Mouse (Mus musculus) liver, embryonic 15.5 days (tissue): ENCODE results near the gene Med16. TPM values are rescaled to one million over a fixed set of nuclear protein-coding genes. Genes with fewer than 3 reads are reported as not detected.

Source experiments
- ATAC-seq: fragments of 200-750 bp; cut with Nextera tagmentation; 2 replicates; pipeline ENCODE4 v1.8.0; 2017; ENCODE audit warnings: moderate number of reproducible peaks, mild to moderate bottlenecking, moderate library complexity; ENCODE audit not compliant: insufficient read depth
- H3K27ac ChIP-seq: fragments of 300-500 bp; sonication (generic); replicated peaks from 2 replicates; pipeline ENCODE4 v1.5.1; 2015; ENCODE audit warnings: mild to moderate bottlenecking, inconsistent platforms
- H3K27me3 ChIP-seq: fragments of 300-500 bp; sonication (generic); 2 replicates; pipeline ENCODE4 v1.6.1; 2015; ENCODE audit warnings: mild to moderate bottlenecking, inconsistent platforms
- H3K36me3 ChIP-seq: fragments of 300-500 bp; sonication (generic); replicated peaks from 2 replicates; pipeline ENCODE4 v1.6.1; 2015; ENCODE audit warnings: moderate library complexity, mild to moderate bottlenecking, inconsistent platforms
- H3K4me1 ChIP-seq: fragments of 300-500 bp; sonication (generic); replicated peaks from 2 replicates; pipeline ENCODE4 v1.6.1; 2015; ENCODE audit warnings: inconsistent platforms
- H3K4me2 ChIP-seq: fragments of 300-500 bp; sonication (generic); 2 replicates; pipeline ENCODE4 v1.6.1; 2015; ENCODE audit warnings: moderate library complexity, mild to moderate bottlenecking, inconsistent platforms
- H3K4me3 ChIP-seq: fragments of 300-500 bp; sonication (generic); replicated peaks from 2 replicates; pipeline ENCODE4 v1.5.1; 2015; ENCODE audit warnings: mild to moderate bottlenecking, inconsistent platforms
- H3K9ac ChIP-seq: fragments of 300-500 bp; sonication (generic); 2 replicates; pipeline ENCODE4 v1.6.1; 2015; ENCODE audit warnings: moderate library complexity, mild to moderate bottlenecking, inconsistent platforms
- H3K9me3 ChIP-seq: fragments of 300-500 bp; sonication (generic); replicated peaks from 2 replicates; pipeline ENCODE4 v1.6.1; 2016; ENCODE audit warnings: inconsistent platforms
- WGBS: fragments of 180-500 bp; shearing (Covaris S2); methylation state at CpG from one replicate; pipeline ENCODE4 v1.1.7; 2015; ENCODE audit warnings: mixed read lengths; ENCODE audit not compliant: insufficient replicate concordance; 5-methylcytosine and 5-hydroxymethylcytosine counted together
- polyA plus RNA-seq: library from polyadenylated mRNA; unstranded; fragments of >200 nt; fragmentation: Nextera tagmentation; extraction: Ambion mirVana; gene quantifications from 2 replicates; pipeline ENCODE4 v1.2.1, GENCODE M21; 2015

Gene Med16
- polyA plus RNA-seq, 1 experiment from 2014 or later = 16.4 TPM

- Histone ChIP-seq H3K27me3 (peaks cover 34% of the 10 kb centered on the region), H3K36me3 (no peaks in the 10 kb centered on the region; the same call in 1 of the 2 replicates), H3K9me3 (no peaks in the 10 kb centered on the region), H3K4me2 (peak overlapping the region; percentile 98), H3K9ac (0 out of 2 replicates have a peak overlapping the region, but pooled peaks have one; percentile 74), H3K4me1 (peaks cover 71% of the 10 kb centered on the region), H3K4me3 (peak overlapping the region; percentile 83), H3K27ac (peak overlapping the region; percentile 85)
- peak; percentile 13; the same call in 1 of the 2 replicates for ATAC-seq
- WGBS = 14% methylated on average over 29 of the region's 29 CpGs
Observed at GRCm38 (mm10) chr10:79924998-79925784, 16.5 kb upstream of the Med16 start.

- Histone ChIP-seq H3K4me3 (peak overlapping the region; percentile 12; the same call in 1 of the 2 replicates), H3K36me3 (no peaks in the 10 kb centered on the region), H3K27ac (no peak overlapping the region), H3K4me2 (peak overlapping the region; percentile 41), H3K4me1 (peaks cover 72% of the 10 kb centered on the region), H3K27me3 (peaks cover 67% of the 10 kb centered on the region), H3K9ac (no peak overlapping the region), H3K9me3 (no peaks in the 10 kb centered on the region)
- 6% methylated on average over 34 of the region's 34 CpGs for WGBS
- no peak for ATAC-seq
Observed at GRCm38 (mm10) chr10:79921572-79921971, 12.8 kb upstream of the Med16 start.

GRCm38 (mm10) chr10:79920958-79921535 lies 12.3 kb upstream of the Med16 start, which contains the start of gene R3hdm4:
R3hdm4 (minus strand) TSS chr10:79921208.
- H3K9ac ChIP-seq = no peak within 1 kb of the TSS
- H3K4me3 ChIP-seq = peak within 1 kb of the TSS; percentile 12; the same call in 1 of the 2 replicates
- 5% methylated on average over 41 of the region's 41 CpGs for whole genome bisulfite sequencing
- peaks cover 72% of the 10 kb centered on the region for H3K4me1 ChIP-seq
- ATAC-seq = no peak
- H3K27me3 ChIP-seq = peaks cover 67% of the 10 kb centered on the region
- no peaks in the 10 kb centered on the region for H3K9me3 ChIP-seq
- H3K4me2 ChIP-seq = peak within 1 kb of the TSS; percentile 41
- no peak within 1 kb of the TSS for H3K27ac ChIP-seq
- no peaks in the 10 kb centered on the region for H3K36me3 ChIP-seq

GRCm38 (mm10) chr10:79920056-79920890 lies 11.6 kb upstream of the Med16 start:
- no peak overlapping the region for H3K27ac ChIP-seq
- H3K9ac ChIP-seq = no peak overlapping the region
- H3K4me2 ChIP-seq = no peak overlapping the region
- no peaks in the 10 kb centered on the region for H3K9me3 ChIP-seq
- 28% methylated on average over 26 of the region's 26 CpGs for WGBS
- no peaks in the 10 kb centered on the region for H3K36me3 ChIP-seq
- H3K4me1 ChIP-seq = peaks cover 73% of the 10 kb centered on the region
- H3K27me3 ChIP-seq = peaks cover 67% of the 10 kb centered on the region
- H3K4me3 ChIP-seq = 0 out of 2 replicates have a peak overlapping the region, but pooled peaks have one; percentile 7
- ATAC-seq = no peak

GRCm38 (mm10) chr10:79919251-79919849 lies 10.6 kb upstream of the Med16 start:
- H3K27ac ChIP-seq = no peak overlapping the region
- no peak overlapping the region for H3K9ac ChIP-seq
- no peak for ATAC-seq
- peaks cover 67% of the 10 kb centered on the region for H3K27me3 ChIP-seq
- no peak overlapping the region for H3K4me3 ChIP-seq
- H3K4me1 ChIP-seq = peaks cover 78% of the 10 kb centered on the region
- H3K9me3 ChIP-seq = no peaks in the 10 kb centered on the region
- peak overlapping the region; percentile 41 for H3K4me2 ChIP-seq
- 11% methylated on average over 21 of the region's 21 CpGs for WGBS
- no peaks in the 10 kb centered on the region for H3K36me3 ChIP-seq

- Histone ChIP-seq H3K27me3 (peaks cover 65% of the 10 kb centered on the region), H3K27ac (no peak overlapping the region), H3K9ac (0 out of 2 replicates have a peak overlapping the region, but pooled peaks have one; percentile 6), H3K9me3 (no peaks in the 10 kb centered on the region), H3K4me3 (no peak overlapping the region), H3K36me3 (no peaks in the 10 kb centered on the region), H3K4me2 (peak overlapping the region; percentile 41), H3K4me1 (peaks cover 86% of the 10 kb centered on the region)
- ATAC-seq = no peak
- WGBS = 15% methylated on average over 35 of the region's 35 CpGs
Observed at GRCm38 (mm10) chr10:79918231-79919078, 9.7 kb upstream of the Med16 start.

- H3K27ac ChIP-seq = peak overlapping the region; percentile 87; the same call in 1 of the 2 replicates
- no peak overlapping the region for H3K9ac ChIP-seq
- WGBS = 55% methylated on average over 5 of the region's 5 CpGs
- H3K4me2 ChIP-seq = peak overlapping the region; percentile 97
- 0 out of 2 replicates have a peak, but pooled peaks cover 6% of the 10 kb centered on the region for H3K36me3 ChIP-seq
- peak overlapping the region; percentile 77 for H3K4me3 ChIP-seq
- H3K9me3 ChIP-seq = no peaks in the 10 kb centered on the region
- H3K27me3 ChIP-seq = peaks cover 57% of the 10 kb centered on the region
- no peak for ATAC-seq
- peaks cover 92% of the 10 kb centered on the region for H3K4me1 ChIP-seq
Observed at GRCm38 (mm10) chr10:79917532-79918100, 8.9 kb upstream of the Med16 start.

- Histone ChIP-seq H3K27ac (peak within 1 kb of the TSS; percentile 87), H3K4me2 (peak within 1 kb of the TSS; percentile 97), H3K4me3 (peak within 1 kb of the TSS; percentile 77), H3K36me3 (peaks cover 12% of the 10 kb centered on the region; the same call in 1 of the 2 replicates), H3K9ac (peak within 1 kb of the TSS; percentile 88), H3K27me3 (peaks cover 51% of the 10 kb centered on the region), H3K9me3 (no peaks in the 10 kb centered on the region), H3K4me1 (peaks cover 97% of the 10 kb centered on the region)
- 2% methylated on average over 42 of the region's 42 CpGs for WGBS
- peak; percentile 76 for ATAC-seq
Observed at GRCm38 (mm10) chr10:79916808-79917531, 8.2 kb upstream of the Med16 start, which contains the start of gene Kiss1r. Kiss1r (plus strand) TSS chr10:79916971.

- peaks cover 93% of the 10 kb centered on the region for H3K4me1 ChIP-seq
- peaks cover 42% of the 10 kb centered on the region for H3K27me3 ChIP-seq
- peak overlapping the region; percentile 87 for H3K27ac ChIP-seq
- 8% methylated on average over 8 of the region's 8 CpGs for WGBS
- ATAC-seq = no peak
- H3K4me3 ChIP-seq = peak overlapping the region; percentile 77
- H3K4me2 ChIP-seq = peak overlapping the region; percentile 97
- H3K9me3 ChIP-seq = no peaks in the 10 kb centered on the region
- peaks cover 21% of the 10 kb centered on the region; the same call in 1 of the 2 replicates for H3K36me3 ChIP-seq
- H3K9ac ChIP-seq = peak overlapping the region; percentile 88
Observed at GRCm38 (mm10) chr10:79916081-79916480, 7.4 kb upstream of the Med16 start.
